ENCODE assay signal across 20 mouse cellular contexts in genomic region chr7:129781756-129782155, GRCm38 (mm10).
DNase-seq lines count a peak whose midpoint lies in the region; ATAC-seq and TF ChIP-seq lines count a peak whose summit lies in the region.
"Had no signal": no experiment of that assay in that cellular context is flagged by ENCODE, and none has a peak within 500 bp of the region (broad histone marks: within the 10 kb centered on the region; RNA-seq: fewer than 3 reads in every experiment).

No protein-coding gene starts in this region.

- peak overlapping the region; percentile 46; the same call in 1 of the 2 replicates for H3K27ac ChIP-seq in layer of hippocampus, adult 2 months
- H3K27ac ChIP-seq in stomach, embryonic 16.5 days (ENCODE audit: low read length), result no peak overlapping the region; the same call in 1 of the 2 replicates
- H3K27ac ChIP-seq in stomach, postnatal 0 days (replicated peaks), result no peak overlapping the region
- H3K27ac ChIP-seq in hindbrain, embryonic 14.5 days, result no peak overlapping the region
- H3K27ac ChIP-seq: gastrocnemius, adult 2 months; heart, embryonic 15.5 days; intestine, embryonic 15.5 days; liver, embryonic 15.5 days; stomach, embryonic 15.5 days had no signal

- TF ChIP-seq CTCF in layer of hippocampus, adult 2 months (conservative IDR thresholded peaks at IDR 0.05), result no peak
- no peak for TF ChIP-seq CTCF in stomach, postnatal 0 days (IDR thresholded peaks at IDR 0.05; ENCODE audit: low read depth)

- DNase-seq in cerebellum, adult 9-11 months, result peak; percentile 14
- DNase-seq in cerebellum, postnatal 36 days, result no peak
- peak in 1 of 2 experiments; percentile 32 for DNase-seq in layer of hippocampus, adult 2 months (ENCODE audit: low spot score in 2 of 2)
- no peak for DNase-seq in layer of hippocampus, postnatal 25 days (ENCODE audit: extremely low spot score in 1 of 2, low spot score in 1 of 2)
- no peak for DNase-seq in stomach, postnatal 0 days (ENCODE audit: low spot score)
- no peak for DNase-seq in hindbrain, embryonic 14.5 days (ENCODE audit: low spot score)
- DNase-seq: gastrocnemius, adult 2 months; lung, postnatal 4 days; midbrain, embryonic 14.5 days; retina, postnatal 1 day; right cerebral cortex, postnatal 4 days; thymus, adult 2 months had no signal

- H3K9ac ChIP-seq in stomach, embryonic 16.5 days (ENCODE audit: low read length), result no peak overlapping the region
- no peak overlapping the region for H3K9ac ChIP-seq in stomach, postnatal 0 days (ENCODE audit: low read length)
- H3K9ac ChIP-seq in hindbrain, embryonic 14.5 days, result no peak overlapping the region
- H3K9ac ChIP-seq: heart, embryonic 15.5 days; intestine, embryonic 15.5 days; liver, embryonic 15.5 days; stomach, embryonic 15.5 days had no signal

- H3K4me1 ChIP-seq in stomach, embryonic 16.5 days (ENCODE audit: control insufficient read depth, insufficient read depth, low read length), result 0 out of 2 replicates have a peak, but pooled peaks cover 3% of the 10 kb centered on the region
- H3K4me1 ChIP-seq in stomach, postnatal 0 days (replicated peaks; ENCODE audit: control insufficient read depth, insufficient read depth), result no peaks in the 10 kb centered on the region; the same call in 1 of the 2 replicates
- peaks cover 22% of the 10 kb centered on the region for H3K4me1 ChIP-seq in hindbrain, embryonic 14.5 days (replicated peaks; ENCODE audit: control insufficient read depth, insufficient read depth, low read length)
- H3K4me1 ChIP-seq: intestine, embryonic 15.5 days; liver, embryonic 15.5 days had no signal

- 0 out of 2 replicates have a peak, but pooled peaks have one; percentile 31 for ATAC-seq in stomach, embryonic 16.5 days (ENCODE audit: insufficient read depth, low FRiP score)
- no peak for ATAC-seq in stomach, postnatal 0 days (ENCODE audit: low FRiP score, low TSS enrichment)
- ATAC-seq in hindbrain, embryonic 14.5 days (ENCODE audit: low FRiP score), result no peak
- no peak for ATAC-seq in erythroblast, adult 5-6 weeks (replicated peaks; ENCODE audit: low FRiP score, poor library complexity, severe bottlenecking)
- ATAC-seq: forebrain, embryonic 14.5 days; hindbrain, embryonic 16.5 days; intestine, embryonic 15.5 days had no signal

- no peaks in the 10 kb centered on the region for H3K27me3 ChIP-seq in stomach, embryonic 16.5 days (ENCODE audit: control insufficient read depth, insufficient read depth, low read length)
- no peaks in the 10 kb centered on the region for H3K27me3 ChIP-seq in stomach, postnatal 0 days (ENCODE audit: control insufficient read depth, insufficient read depth, low read length)
- H3K27me3 ChIP-seq in hindbrain, embryonic 14.5 days (ENCODE audit: control insufficient read depth, insufficient read depth, low read length), result peaks cover 34% of the 10 kb centered on the region
- H3K27me3 ChIP-seq: heart, embryonic 15.5 days; intestine, embryonic 15.5 days; liver, embryonic 15.5 days; stomach, embryonic 15.5 days had no signal

- no peaks in the 10 kb centered on the region for H3K9me3 ChIP-seq in stomach, embryonic 16.5 days (replicated peaks; ENCODE audit: control insufficient read depth, low read length)
- no peaks in the 10 kb centered on the region for H3K9me3 ChIP-seq in stomach, postnatal 0 days (ENCODE audit: control insufficient read depth, low read length)
- no peaks in the 10 kb centered on the region for H3K9me3 ChIP-seq in hindbrain, embryonic 14.5 days (ENCODE audit: control insufficient read depth, low read length)
- H3K9me3 ChIP-seq: heart, embryonic 15.5 days; intestine, embryonic 15.5 days; liver, embryonic 15.5 days; stomach, embryonic 15.5 days had no signal

- H3K4me2 ChIP-seq in stomach, embryonic 16.5 days (ENCODE audit: low read depth, low read length), result no peak overlapping the region
- H3K4me2 ChIP-seq in stomach, postnatal 0 days (replicated peaks; ENCODE audit: low read depth), result no peak overlapping the region
- H3K4me2 ChIP-seq in hindbrain, embryonic 14.5 days (replicated peaks), result no peak overlapping the region
- H3K4me2 ChIP-seq: heart, embryonic 15.5 days; intestine, embryonic 15.5 days; liver, embryonic 15.5 days; stomach, embryonic 15.5 days had no signal

- 65% methylated on average over 3 of the region's 3 CpGs for WGBS in stomach, embryonic 16.5 days
- WGBS in stomach, postnatal 0 days, result 53% methylated on average over 3 of the region's 3 CpGs
- WGBS in hindbrain, embryonic 14.5 days, result 68% methylated on average over 3 of the region's 3 CpGs

- no peak overlapping the region for H3K4me3 ChIP-seq in layer of hippocampus, adult 2 months
- H3K4me3 ChIP-seq in stomach, embryonic 16.5 days (replicated peaks; ENCODE audit: low read length), result no peak overlapping the region
- H3K4me3 ChIP-seq in stomach, postnatal 0 days (ENCODE audit: low read depth, low read length), result no peak overlapping the region
- no peak overlapping the region for H3K4me3 ChIP-seq in hindbrain, embryonic 14.5 days (replicated peaks; ENCODE audit: low read length)
- H3K4me3 ChIP-seq: gastrocnemius, adult 2 months; heart, embryonic 15.5 days; intestine, embryonic 15.5 days; liver, embryonic 15.5 days; stomach, embryonic 15.5 days had no signal

- TF ChIP-seq EP300 in stomach, postnatal 0 days (optimal IDR thresholded peaks at IDR 0.05), result no peak

- no peaks in the 10 kb centered on the region for H3K36me3 ChIP-seq in stomach, embryonic 16.5 days (ENCODE audit: control insufficient read depth, insufficient read depth, low read length)
- H3K36me3 ChIP-seq in stomach, postnatal 0 days (ENCODE audit: control insufficient read depth, insufficient read depth, low read length), result no peaks in the 10 kb centered on the region
- H3K36me3 ChIP-seq in hindbrain, embryonic 14.5 days (replicated peaks; ENCODE audit: control insufficient read depth, insufficient read depth), result no peaks in the 10 kb centered on the region
- H3K36me3 ChIP-seq: heart, embryonic 15.5 days; intestine, embryonic 15.5 days; liver, embryonic 15.5 days; stomach, embryonic 15.5 days had no signal
